Mouse (Mus musculus) CD4-positive, CD25-positive, alpha-beta regulatory T cell (primary cell): Measurements from ENCODE around the gene Antxrl. TPM values are rescaled to one million over a fixed set of nuclear protein-coding genes. Genes with fewer than 3 reads are reported as not detected.

Experiments used
- polyA plus RNA-seq: library from polyadenylated mRNA; unstranded; fragments of 100-300 nt; shearing (Covaris generic); gene quantifications from one replicate; pipeline ENCODE4 v1.2.1, GENCODE M21; 2017

The Antxrl gene
- polyA plus RNA-seq: not detected

DNA sequence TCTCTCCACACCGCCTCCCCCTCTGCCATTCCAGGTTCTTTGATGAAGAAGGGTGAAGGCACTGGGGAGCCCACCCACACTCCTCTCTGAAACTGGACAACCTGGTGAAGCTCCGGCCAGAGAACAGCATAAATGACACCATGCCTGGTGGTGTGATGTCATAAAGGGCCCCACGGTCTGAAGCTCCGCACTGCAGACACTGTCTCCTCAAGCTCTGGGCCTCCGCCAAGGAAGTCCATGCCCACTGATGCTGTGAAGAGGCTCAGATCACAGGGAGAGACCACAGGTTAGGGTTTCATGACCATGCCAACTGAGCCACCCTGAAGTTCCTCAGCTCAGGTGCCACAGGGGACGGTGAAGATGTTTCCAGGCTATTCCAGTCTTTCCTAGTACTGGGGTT lies at the start of gene Antxrl:
Gene Antxrl, plus strand, starts transcription at position 192 of the 400 bp plus-strand sequence.

DNA sequence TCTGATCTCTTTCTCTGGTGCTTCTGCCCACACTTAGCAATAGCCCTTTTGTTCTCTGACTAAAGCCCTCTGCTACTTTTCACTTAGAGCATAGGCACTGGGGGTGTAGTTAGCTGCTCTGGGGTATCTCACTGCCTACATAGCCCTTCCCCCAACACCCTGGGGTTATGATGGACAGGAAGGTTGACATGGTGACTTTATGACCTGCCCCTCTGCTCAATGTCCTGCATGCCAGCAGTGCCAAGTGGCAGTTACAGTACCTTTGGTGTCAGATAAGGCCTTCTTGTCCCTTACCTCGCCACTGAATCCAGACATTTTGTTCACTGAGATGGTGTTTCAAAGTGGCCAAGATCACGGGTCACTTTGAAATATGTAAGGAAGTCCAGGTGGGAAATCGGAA lies 37.4 kb upstream of the Antxrl start, which contains the start of gene Gm30083:
Gene Gm30083, minus strand, starts transcription at position 120 of the 400 bp plus-strand sequence.

DNA sequence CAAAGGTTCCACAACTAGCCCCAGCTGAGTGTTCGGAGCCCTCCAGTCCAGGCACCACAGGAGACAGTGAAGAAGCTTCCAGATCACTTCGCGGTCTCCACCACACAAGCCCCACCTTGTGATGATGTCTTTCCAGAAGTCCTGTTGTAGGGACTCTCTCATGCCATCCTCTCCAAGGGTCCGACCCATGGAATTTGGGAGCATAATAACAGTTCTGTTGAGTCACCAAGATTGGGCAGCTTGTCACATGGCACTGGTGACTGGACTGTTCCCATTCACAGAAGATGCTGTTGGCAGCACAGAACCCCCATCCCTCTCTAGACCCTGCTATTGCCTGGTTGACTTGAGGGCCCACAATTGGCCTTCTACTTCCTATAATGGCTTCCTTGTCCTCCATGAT lies 36.1 kb upstream of the Antxrl start, which contains the start of gene Gm5460:
Gene Gm5460, plus strand, starts transcription at position 378 of the 400 bp plus-strand sequence.

DNA sequence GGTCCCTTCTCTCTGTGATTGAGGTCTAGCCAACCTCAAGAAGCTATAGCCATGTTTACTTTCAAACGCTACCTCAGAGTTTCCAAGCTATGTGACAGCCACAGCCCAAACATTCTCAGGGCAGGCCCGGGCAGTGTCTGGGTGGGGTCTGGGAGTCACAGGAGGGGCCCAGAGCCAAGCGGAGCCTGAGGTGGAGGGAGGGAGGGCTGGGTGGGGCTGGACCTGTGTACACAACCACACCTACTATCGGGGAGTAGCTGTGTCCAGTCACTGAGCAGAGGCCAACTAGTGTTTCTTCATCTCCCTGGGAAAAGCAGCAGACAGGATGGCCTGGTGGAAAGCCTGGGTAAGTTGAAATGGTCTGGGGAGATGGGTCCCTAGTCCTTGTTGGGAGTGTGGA lies 33.2 kb downstream of the Antxrl start, which contains the start of gene Anxa8:
Gene Anxa8, plus strand, starts transcription at position 251 of the 400 bp plus-strand sequence.

DNA sequence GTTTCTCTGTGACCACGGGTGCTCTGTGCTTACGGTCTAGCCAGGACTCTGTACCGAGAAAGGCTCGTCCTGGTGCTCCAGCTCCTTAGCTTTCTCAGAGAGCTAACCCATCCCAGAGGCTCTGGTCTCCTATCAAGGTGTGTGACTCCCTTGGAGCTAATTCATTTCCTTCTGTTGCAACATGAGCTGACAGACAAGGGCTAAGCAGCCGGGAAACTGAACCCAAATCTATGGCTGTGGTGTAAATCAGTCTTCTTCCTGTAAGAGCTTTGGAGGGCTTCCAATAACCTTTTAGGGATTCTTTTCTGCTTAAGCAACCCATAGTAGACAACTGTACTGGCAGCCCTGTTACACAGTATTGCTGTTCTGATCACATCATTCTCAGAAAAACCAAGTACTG lies 50.1 kb downstream of the Antxrl start, which contains the start of gene A630023A22Rik:
Gene A630023A22Rik, minus strand, starts transcription at position 154 of the 400 bp plus-strand sequence.

Other genes with a start within 250 kb of the Antxrl start
- not detected for gene Gdf10, start 129.1 kb upstream of the Antxrl start, polyA plus RNA-seq
- not detected for gene Gdf2, start 111.7 kb upstream of the Antxrl start, polyA plus RNA-seq
- not detected for gene Rbp3, start 98.7 kb upstream of the Antxrl start, polyA plus RNA-seq
- gene Zfp488, start 73.9 kb upstream of the Antxrl start, polyA plus RNA-seq: not detected
- not detected for gene Gm30083, start 37.5 kb upstream of the Antxrl start, polyA plus RNA-seq
- gene Gm5460, start 35.9 kb upstream of the Antxrl start, polyA plus RNA-seq: not detected
- gene Anxa8, start 33.3 kb downstream of the Antxrl start, polyA plus RNA-seq: not detected
- gene A630023A22Rik, start 50.0 kb downstream of the Antxrl start, polyA plus RNA-seq: not detected
- not detected for gene Npy4r, start 99.8 kb downstream of the Antxrl start, polyA plus RNA-seq
- gene Gprin2, start 148.9 kb downstream of the Antxrl start, polyA plus RNA-seq: 0.02 TPM
- 0.19 TPM for gene Syt15, start 166.9 kb downstream of the Antxrl start, polyA plus RNA-seq